Mouse (Mus musculus) thymus, postnatal 25 days (tissue): ENCODE results near the gene Actn2.

Source experiments
- DNase-seq: peaks from one replicate; pipeline ENCODE4 v3.0.0; 2022

Actn2 gene

GRCm38 (mm10) chr13:12340183-12340975, at the start of gene Actn2:
Actn2 (minus strand) TSS chr13:12340760.
- peak; percentile 83 for DNase-seq

GRCm38 (mm10) chr13:12386286-12386685, 45.7 kb upstream of the Actn2 start:
- DNase-seq = peak; percentile 10

- no peak for DNase-seq
Observed at GRCm38 (mm10) chr13:12384796-12385195, 44.2 kb upstream of the Actn2 start.

- DNase-seq = no peak
Observed at GRCm38 (mm10) chr13:12376778-12377177, 36.2 kb upstream of the Actn2 start.

- no peak for DNase-seq
Observed at GRCm38 (mm10) chr13:12372755-12373154, 32.2 kb upstream of the Actn2 start.

- no peak for DNase-seq
Observed at GRCm38 (mm10) chr13:12369930-12370329, 29.4 kb upstream of the Actn2 start.

GRCm38 (mm10) chr13:12369041-12369621, 28.6 kb upstream of the Actn2 start:
- no peak for DNase-seq

- no peak for DNase-seq
Observed at GRCm38 (mm10) chr13:12361486-12361885, 20.9 kb upstream of the Actn2 start.

GRCm38 (mm10) chr13:12357554-12357953, 17.0 kb upstream of the Actn2 start:
- no peak for DNase-seq

- no peak for DNase-seq
Observed at GRCm38 (mm10) chr13:12356184-12356583, 15.6 kb upstream of the Actn2 start.

GRCm38 (mm10) chr13:12349197-12349824, 8.8 kb upstream of the Actn2 start:
- DNase-seq = peak; percentile 36

- no peak for DNase-seq
Observed at GRCm38 (mm10) chr13:12346837-12347236, 6.3 kb upstream of the Actn2 start.

- no peak for DNase-seq
Observed at GRCm38 (mm10) chr13:12341447-12341846, 887 bp upstream of the Actn2 start.

- DNase-seq = no peak
Observed at GRCm38 (mm10) chr13:12339446-12339845, 1.1 kb downstream of the Actn2 start.

- no peak for DNase-seq
Observed at GRCm38 (mm10) chr13:12337752-12338151, 2.8 kb downstream of the Actn2 start.

GRCm38 (mm10) chr13:12334016-12334415, 6.5 kb downstream of the Actn2 start:
- DNase-seq = no peak

- DNase-seq = no peak
Observed at GRCm38 (mm10) chr13:12331528-12331927, 9.0 kb downstream of the Actn2 start.

GRCm38 (mm10) chr13:12328392-12328791, 12.2 kb downstream of the Actn2 start:
- no peak for DNase-seq

GRCm38 (mm10) chr13:12327577-12327976, 13.0 kb downstream of the Actn2 start:
- DNase-seq = no peak

GRCm38 (mm10) chr13:12323076-12323625, 17.4 kb downstream of the Actn2 start:
- DNase-seq = no peak

- no peak for DNase-seq
Observed at GRCm38 (mm10) chr13:12320148-12320547, 20.4 kb downstream of the Actn2 start.

GRCm38 (mm10) chr13:12318017-12318416, 22.5 kb downstream of the Actn2 start:
- DNase-seq = no peak

- DNase-seq = no peak
Observed at GRCm38 (mm10) chr13:12317191-12317765, 23.3 kb downstream of the Actn2 start.
